Mouse (Mus musculus) small intestine, adult 2 months (tissue): ENCODE data around the gene Plk4.

ENCODE experiments used
- CTCF ChIP-seq: fragments of 200-500 bp; IDR thresholded peaks from 2 replicates; pipeline ENCODE4 v1.5.1; 2012; ENCODE audit warnings: low read depth, mild to moderate bottlenecking, control low read depth, inconsistent platforms, low read length, moderate library complexity, mixed read lengths; ENCODE audit not compliant: insufficient replicate concordance, insufficient read length; ENCODE audit errors: extremely low read depth
- POLR2A ChIP-seq: fragments of 200-500 bp; IDR thresholded peaks from 2 replicates; pipeline ENCODE4 v1.6.1; 2012; ENCODE audit warnings: low read depth, mild to moderate bottlenecking, control low read depth, inconsistent platforms, low read length, moderate library complexity

DNA sequence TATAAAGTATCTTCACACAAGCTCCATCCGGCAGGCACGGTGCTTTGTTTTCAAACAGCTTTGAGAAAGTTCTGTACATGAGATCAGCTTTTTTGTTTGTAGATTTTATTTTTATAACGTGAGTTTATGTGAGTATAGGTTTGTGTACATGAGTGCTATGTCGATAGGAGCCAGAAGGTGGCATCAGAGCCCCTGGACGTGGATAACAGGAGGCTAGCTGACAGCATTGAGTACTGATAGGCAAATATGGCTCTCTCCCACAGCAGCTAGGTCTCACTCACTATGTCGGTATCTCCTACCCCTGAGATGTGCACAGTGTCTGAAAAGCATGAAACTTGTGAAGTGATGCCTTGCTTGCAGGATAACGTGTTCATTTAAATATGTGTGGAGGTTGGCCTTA is 1.3 kb upstream of the Plk4 start:
- peak; percentile 67; the same call in 1 of the 2 replicates for TF ChIP-seq CTCF
- TF ChIP-seq POLR2A = no peak
